Mouse (Mus musculus): ENCODE results near the gene Gm47969. TPM values are rescaled to one million over a fixed set of nuclear protein-coding genes. Genes with fewer than 3 reads are reported as not detected.

Gm47969 gene
- polyA plus RNA-seq, 1 experiment from 2014 or later, result not detected

GRCm38 (mm10) chr1:83064851-83065250 lies 20.1 kb downstream of the Gm47969 start:
- 34% methylated on average over 3 of the region's 3 CpGs for WGBS
- no peaks in the 10 kb centered on the region for H3K36me3 ChIP-seq (ENCODE audit: control insufficient read depth, insufficient read depth, low read length)
- DNase-seq (ENCODE audit: low spot score), result peak; percentile 71
- H3K4me1 ChIP-seq (replicated peaks; ENCODE audit: control insufficient read depth, insufficient read depth, low read length), result no peaks in the 10 kb centered on the region
- ATAC-seq (ENCODE audit: low FRiP score), result no peak
- H3K4me3 ChIP-seq (ENCODE audit: low read depth, low read length), result no peak overlapping the region
- H3K9ac ChIP-seq (ENCODE audit: low read depth, low read length), result no peak overlapping the region
- H3K9me3 ChIP-seq (ENCODE audit: control insufficient read depth, low read length), result no peaks in the 10 kb centered on the region
- no peak overlapping the region for H3K27ac ChIP-seq (ENCODE audit: low read depth, low read length)
- no peak overlapping the region for H3K4me2 ChIP-seq (replicated peaks; ENCODE audit: low read depth, low read length)
- no peaks in the 10 kb centered on the region for H3K27me3 ChIP-seq (ENCODE audit: control insufficient read depth, insufficient read depth, low read length)

DNA sequence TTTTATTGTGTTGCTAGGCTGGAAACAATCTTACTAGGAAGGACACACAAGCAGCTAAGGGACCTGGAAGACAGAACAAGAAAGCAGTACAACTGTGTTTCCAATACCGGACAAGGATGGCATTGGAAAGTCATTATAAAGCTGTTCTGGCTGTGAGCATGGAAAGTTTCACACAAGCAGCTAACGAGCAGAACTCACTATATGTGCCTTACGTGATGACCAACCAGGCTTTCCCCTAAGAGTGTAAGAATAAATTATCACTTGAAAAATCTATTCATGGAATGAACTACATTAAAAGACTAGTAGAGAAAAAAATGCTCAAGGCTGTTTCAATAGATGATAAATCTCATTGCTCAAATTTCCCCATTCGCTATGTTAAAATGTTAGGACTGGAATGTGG lies 21.8 kb downstream of the Gm47969 start:
- H3K9ac ChIP-seq (ENCODE audit: low read depth, low read length), result no peak overlapping the region
- H3K4me3 ChIP-seq (ENCODE audit: low read depth, low read length), result no peak overlapping the region
- H3K27me3 ChIP-seq (ENCODE audit: control insufficient read depth, insufficient read depth, low read length), result no peaks in the 10 kb centered on the region
- no peak overlapping the region for H3K4me2 ChIP-seq (replicated peaks; ENCODE audit: low read depth, low read length)
- no peaks in the 10 kb centered on the region for H3K9me3 ChIP-seq (ENCODE audit: control insufficient read depth, low read length)
- no peaks in the 10 kb centered on the region for H3K36me3 ChIP-seq (ENCODE audit: control insufficient read depth, insufficient read depth, low read length)
- H3K27ac ChIP-seq (ENCODE audit: low read depth, low read length), result no peak overlapping the region
- DNase-seq (ENCODE audit: low spot score) (no peak), ATAC-seq (ENCODE audit: low FRiP score) (no peak)
- 91% methylated on average over 4 of the region's 4 CpGs for WGBS
- H3K4me1 ChIP-seq (replicated peaks; ENCODE audit: control insufficient read depth, insufficient read depth, low read length), result no peaks in the 10 kb centered on the region

DNA sequence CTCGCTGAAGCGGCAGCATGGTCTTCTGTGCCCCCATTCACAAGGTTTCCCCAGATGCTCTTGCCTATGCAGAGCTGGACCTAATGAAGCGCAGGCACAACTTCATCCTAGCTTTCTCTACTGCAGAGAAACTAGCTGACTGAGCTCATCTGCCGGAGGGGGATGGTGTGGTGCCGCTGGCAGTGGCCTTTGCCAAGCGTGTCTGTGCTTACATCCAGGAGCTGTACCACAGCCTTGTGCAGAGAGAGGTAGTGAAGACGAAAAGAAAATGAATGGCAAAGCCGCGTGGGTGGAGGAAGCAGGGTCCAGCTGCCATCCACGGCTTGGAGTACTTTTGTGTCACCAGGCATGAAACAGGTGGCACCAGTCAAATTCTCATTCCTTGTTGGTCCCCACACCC lies 22.5 kb downstream of the Gm47969 start:
- Histone ChIP-seq H3K27ac (ENCODE audit: low read depth, low read length) (no peak overlapping the region), H3K27me3 (ENCODE audit: control insufficient read depth, insufficient read depth, low read length) (no peaks in the 10 kb centered on the region), H3K4me3 (ENCODE audit: low read depth, low read length) (no peak overlapping the region), H3K4me2 (replicated peaks; ENCODE audit: low read depth, low read length) (no peak overlapping the region), H3K4me1 (replicated peaks; ENCODE audit: control insufficient read depth, insufficient read depth, low read length) (no peaks in the 10 kb centered on the region), H3K9ac (ENCODE audit: low read depth, low read length) (no peak overlapping the region), H3K9me3 (ENCODE audit: control insufficient read depth, low read length) (no peaks in the 10 kb centered on the region), H3K36me3 (ENCODE audit: control insufficient read depth, insufficient read depth, low read length) (no peaks in the 10 kb centered on the region)
- ATAC-seq (ENCODE audit: low FRiP score) (no peak), DNase-seq (ENCODE audit: low spot score) (no peak)
- WGBS, result 93% methylated on average over 10 of the region's 10 CpGs

- no peak overlapping the region for H3K4me2 ChIP-seq (replicated peaks; ENCODE audit: low read depth, low read length)
- H3K36me3 ChIP-seq (ENCODE audit: control insufficient read depth, insufficient read depth, low read length), result no peaks in the 10 kb centered on the region
- no peak for ATAC-seq (ENCODE audit: low FRiP score)
- H3K9ac ChIP-seq (ENCODE audit: low read depth, low read length), result no peak overlapping the region
- H3K27me3 ChIP-seq (ENCODE audit: control insufficient read depth, insufficient read depth, low read length), result no peaks in the 10 kb centered on the region
- H3K27ac ChIP-seq (ENCODE audit: low read depth, low read length), result no peak overlapping the region
- DNase-seq (ENCODE audit: low spot score), result no peak
- H3K4me3 ChIP-seq (ENCODE audit: low read depth, low read length), result no peak overlapping the region
- WGBS, result 46% methylated on average over 15 of the region's 15 CpGs
- no peaks in the 10 kb centered on the region for H3K9me3 ChIP-seq (ENCODE audit: control insufficient read depth, low read length)
- no peaks in the 10 kb centered on the region for H3K4me1 ChIP-seq (replicated peaks; ENCODE audit: control insufficient read depth, insufficient read depth, low read length)
These were observed 30.9 kb downstream of the Gm47969 start for GRCm38 (mm10) chr1:83075526-83076189.

- ATAC-seq (ENCODE audit: low FRiP score) (peak; percentile 79), DNase-seq (ENCODE audit: low spot score) (peak; percentile 80)
- WGBS, result 48% methylated on average over 11 of the region's 11 CpGs
- H3K27me3 ChIP-seq (ENCODE audit: control insufficient read depth, insufficient read depth, low read length), result no peaks in the 10 kb centered on the region
- H3K27ac ChIP-seq (ENCODE audit: low read depth, low read length), result no peak overlapping the region
- no peaks in the 10 kb centered on the region for H3K9me3 ChIP-seq (ENCODE audit: control insufficient read depth, low read length)
- no peak overlapping the region for H3K4me2 ChIP-seq (replicated peaks; ENCODE audit: low read depth, low read length)
- no peaks in the 10 kb centered on the region for H3K4me1 ChIP-seq (replicated peaks; ENCODE audit: control insufficient read depth, insufficient read depth, low read length)
- H3K36me3 ChIP-seq (ENCODE audit: control insufficient read depth, insufficient read depth, low read length), result no peaks in the 10 kb centered on the region
- H3K9ac ChIP-seq (ENCODE audit: low read depth, low read length), result no peak overlapping the region
- no peak overlapping the region for H3K4me3 ChIP-seq (ENCODE audit: low read depth, low read length)
These were observed 31.6 kb downstream of the Gm47969 start for GRCm38 (mm10) chr1:83076190-83076917.

GRCm38 (mm10) chr1:83077016-83077415 lies 32.3 kb downstream of the Gm47969 start:
- Histone ChIP-seq H3K27me3 (ENCODE audit: control insufficient read depth, insufficient read depth, low read length) (no peaks in the 10 kb centered on the region), H3K27ac (ENCODE audit: low read depth, low read length) (no peak overlapping the region), H3K9me3 (ENCODE audit: control insufficient read depth, low read length) (no peaks in the 10 kb centered on the region), H3K4me3 (ENCODE audit: low read depth, low read length) (no peak overlapping the region), H3K4me1 (replicated peaks; ENCODE audit: control insufficient read depth, insufficient read depth, low read length) (no peaks in the 10 kb centered on the region), H3K4me2 (replicated peaks; ENCODE audit: low read depth, low read length) (no peak overlapping the region), H3K36me3 (ENCODE audit: control insufficient read depth, insufficient read depth, low read length) (no peaks in the 10 kb centered on the region), H3K9ac (ENCODE audit: low read depth, low read length) (no peak overlapping the region)
- WGBS, result 79% methylated on average over 6 of the region's 6 CpGs
- no peak for DNase-seq (ENCODE audit: low spot score)
- no peak for ATAC-seq (ENCODE audit: low FRiP score)

DNA sequence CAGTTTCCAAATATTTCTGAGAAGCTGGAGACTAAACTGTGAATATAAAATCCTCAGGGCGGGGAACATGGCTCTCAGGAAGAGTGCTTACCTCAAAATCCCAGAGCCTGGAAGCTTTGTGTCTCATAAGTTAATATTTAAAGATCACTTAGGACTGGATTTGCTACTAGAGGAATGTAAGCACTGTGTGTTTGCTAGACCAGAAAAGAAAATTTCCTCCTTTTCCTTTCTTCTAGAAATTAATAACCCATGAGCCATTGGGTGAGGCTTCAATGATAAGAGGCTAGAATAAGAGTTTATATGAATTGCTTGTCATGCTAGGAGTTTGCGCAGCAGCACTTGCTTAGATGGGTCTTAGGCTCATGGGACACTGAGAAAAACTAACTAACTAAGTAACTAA lies 40.1 kb downstream of the Gm47969 start:
- 94% methylated on average over 2 of the region's 2 CpGs for WGBS
- no peaks in the 10 kb centered on the region for H3K9me3 ChIP-seq (ENCODE audit: control insufficient read depth, low read length)
- no peak for ATAC-seq (ENCODE audit: low FRiP score)
- H3K4me3 ChIP-seq (ENCODE audit: low read depth, low read length), result no peak overlapping the region
- H3K27ac ChIP-seq (ENCODE audit: low read depth, low read length), result no peak overlapping the region
- H3K4me2 ChIP-seq (replicated peaks; ENCODE audit: low read depth, low read length), result no peak overlapping the region
- no peaks in the 10 kb centered on the region for H3K4me1 ChIP-seq (replicated peaks; ENCODE audit: control insufficient read depth, insufficient read depth, low read length)
- no peaks in the 10 kb centered on the region for H3K27me3 ChIP-seq (ENCODE audit: control insufficient read depth, insufficient read depth, low read length)
- no peak overlapping the region for H3K9ac ChIP-seq (ENCODE audit: low read depth, low read length)
- H3K36me3 ChIP-seq (ENCODE audit: control insufficient read depth, insufficient read depth, low read length), result no peaks in the 10 kb centered on the region
- DNase-seq (ENCODE audit: low spot score), result no peak

DNA sequence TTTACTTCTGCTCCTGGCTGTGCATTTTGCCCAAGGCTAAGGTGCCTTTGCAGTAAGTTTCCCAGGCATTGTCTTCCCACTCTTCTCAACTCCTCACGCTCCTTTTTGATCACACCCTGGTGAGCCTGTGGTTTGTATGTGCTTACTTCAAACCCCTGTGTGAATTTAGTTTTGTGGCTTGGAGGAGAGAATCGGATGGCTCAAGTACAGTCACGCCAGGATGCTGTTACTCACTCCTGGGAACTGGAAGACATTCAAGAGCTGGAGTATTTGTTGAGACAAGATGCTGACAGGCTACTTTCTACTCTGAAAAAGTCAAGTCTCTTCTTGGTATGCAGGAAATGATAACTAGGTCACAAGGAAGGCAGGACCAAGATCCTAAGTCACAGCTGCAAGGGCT lies 46.5 kb downstream of the Gm47969 start:
- ATAC-seq (ENCODE audit: low FRiP score) (no peak), DNase-seq (ENCODE audit: low spot score) (no peak)
- H3K9me3 ChIP-seq (ENCODE audit: control insufficient read depth, low read length), result no peaks in the 10 kb centered on the region
- no peaks in the 10 kb centered on the region for H3K27me3 ChIP-seq (ENCODE audit: control insufficient read depth, insufficient read depth, low read length)
- H3K36me3 ChIP-seq (ENCODE audit: control insufficient read depth, insufficient read depth, low read length), result no peaks in the 10 kb centered on the region
- H3K4me2 ChIP-seq (replicated peaks; ENCODE audit: low read depth, low read length), result no peak overlapping the region
- 81% methylated on average over 3 of the region's 3 CpGs for WGBS
- no peak overlapping the region for H3K4me3 ChIP-seq (ENCODE audit: low read depth, low read length)
- no peaks in the 10 kb centered on the region for H3K4me1 ChIP-seq (replicated peaks; ENCODE audit: control insufficient read depth, insufficient read depth, low read length)
- H3K27ac ChIP-seq (ENCODE audit: low read depth, low read length), result no peak overlapping the region
- H3K9ac ChIP-seq (ENCODE audit: low read depth, low read length), result no peak overlapping the region

All from hindbrain, embryonic 11.5 days (tissue).